Mouse (Mus musculus) cortical plate, adult 2 months (tissue): ENCODE results near the gene Dll4. TPM values are rescaled to one million over a fixed set of nuclear protein-coding genes. Genes with fewer than 3 reads are reported as not detected.
A peak's percentile ranks its signal among the peaks of the same experiment; 100 is the strongest.

ENCODE experiments used
- H3K27ac ChIP-seq: fragments of 200-500 bp; 2 replicates; pipeline ENCODE4 v1.5.1; 2012; ENCODE audit warnings: low read length, control low read depth, inconsistent platforms; ENCODE audit not compliant: insufficient read depth
- H3K4me1 ChIP-seq: fragments of 200-500 bp; 2 replicates; pipeline ENCODE4 v1.6.1; 2011; ENCODE audit warnings: low read length; ENCODE audit not compliant: control insufficient read depth, insufficient read depth
- H3K4me3 ChIP-seq: fragments of 200-500 bp; 2 replicates; pipeline ENCODE4 v1.5.1; 2011; ENCODE audit warnings: mild to moderate bottlenecking, low read length, control low read depth; ENCODE audit not compliant: insufficient read depth
- CTCF ChIP-seq: fragments of 200-500 bp; IDR thresholded peaks from 2 replicates; pipeline ENCODE4 v1.5.1; 2011; ENCODE audit warnings: mild to moderate bottlenecking, control low read depth, low read length; ENCODE audit not compliant: insufficient read depth; ENCODE audit errors: extremely low read depth
- POLR2A ChIP-seq: fragments of 200-500 bp; IDR thresholded peaks from 2 replicates; pipeline ENCODE4 v1.6.1; 2011; ENCODE audit warnings: mild to moderate bottlenecking, low read length, control low read depth; ENCODE audit not compliant: insufficient read depth; ENCODE audit errors: extremely low read depth
- polyA plus RNA-seq: library from polyadenylated mRNA; depleted of rRNA; stranded (reverse); fragments of >200 nt; gene quantifications from 2 replicates; pipeline ENCODE4 v1.2.3, GENCODE M21; 2012

Dll4 gene
- polyA plus RNA-seq, 1 experiment: 2.9 TPM

DNA sequence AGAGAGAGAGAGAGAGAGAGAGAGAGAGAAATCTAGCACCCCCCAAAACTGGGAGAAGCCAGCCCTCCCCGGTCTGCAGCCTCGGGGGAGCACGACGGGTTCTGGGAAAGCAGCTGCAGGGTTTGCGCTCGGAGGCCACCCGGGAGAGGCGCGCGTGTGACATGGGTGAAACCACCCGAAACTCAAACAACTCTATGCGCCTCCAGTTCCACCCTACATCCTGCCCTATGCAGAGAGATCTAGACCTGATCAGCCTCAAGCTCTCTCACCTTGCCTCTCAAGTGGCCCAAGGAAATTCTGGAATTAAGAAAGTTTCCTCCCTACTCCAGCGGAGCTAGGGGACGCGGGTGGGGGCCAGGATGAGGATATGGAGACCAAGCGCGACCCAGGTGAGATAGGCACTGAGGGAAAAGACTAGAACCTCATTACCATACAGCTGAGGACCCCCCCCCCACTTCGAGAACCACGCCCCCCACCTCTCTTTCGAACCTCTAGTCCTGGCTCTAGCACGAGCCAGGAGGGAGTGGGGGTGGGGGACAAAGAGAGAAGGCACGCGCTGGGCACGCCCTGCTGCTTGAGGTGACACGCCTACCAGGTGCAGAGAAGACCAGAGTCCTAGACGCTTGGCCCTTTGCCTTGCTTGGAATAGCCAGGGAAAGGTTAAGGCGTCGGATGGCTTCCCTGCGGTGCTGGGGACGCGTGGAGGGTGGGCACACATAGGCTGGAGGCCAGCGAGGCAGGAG, 837 bp upstream of the Dll4 start:
- H3K4me1 ChIP-seq: no peaks in the 10 kb centered on the region
- no peak for TF ChIP-seq POLR2A
- TF ChIP-seq CTCF: no peak
- no peak overlapping the region; the same call in 1 of the 2 replicates for H3K4me3 ChIP-seq
- no peak overlapping the region for H3K27ac ChIP-seq

DNA sequence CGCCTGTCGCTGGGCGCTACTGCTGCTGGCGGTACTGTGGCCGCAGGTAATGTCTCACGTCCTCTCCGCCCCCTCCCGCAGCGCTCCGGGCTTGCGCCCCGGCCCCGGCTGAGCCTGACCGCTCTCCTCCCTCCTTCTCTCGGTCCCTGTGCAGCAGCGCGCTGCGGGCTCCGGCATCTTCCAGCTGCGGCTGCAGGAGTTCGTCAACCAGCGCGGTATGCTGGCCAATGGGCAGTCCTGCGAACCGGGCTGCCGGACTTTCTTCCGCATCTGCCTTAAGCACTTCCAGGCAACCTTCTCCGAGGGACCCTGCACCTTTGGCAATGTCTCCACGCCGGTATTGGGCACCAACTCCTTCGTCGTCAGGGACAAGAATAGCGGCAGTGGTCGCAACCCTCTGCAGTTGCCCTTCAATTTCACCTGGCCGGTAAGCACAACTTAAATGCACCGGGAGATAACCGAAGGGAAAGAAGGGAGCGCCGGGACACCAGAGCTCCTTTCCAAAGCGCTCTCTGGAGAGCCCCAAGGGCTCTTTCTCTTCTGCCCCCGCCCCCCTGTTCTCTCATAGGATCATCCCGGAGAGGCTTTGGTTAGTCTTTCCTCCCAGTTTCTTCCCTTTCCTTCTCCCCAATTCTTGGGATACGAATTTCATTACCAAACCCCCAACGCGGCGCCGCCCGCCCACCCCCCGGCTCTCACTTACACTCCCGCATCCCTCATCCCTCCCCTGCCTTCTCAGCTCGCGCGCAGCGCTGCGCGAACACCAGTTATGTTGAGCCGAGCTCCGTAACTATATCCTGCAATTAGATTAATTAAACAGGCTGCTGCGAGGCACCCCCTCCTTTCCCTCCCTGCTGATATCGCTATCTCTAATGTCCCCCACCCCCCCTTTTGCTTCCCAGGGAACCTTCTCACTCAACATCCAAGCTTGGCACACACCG, 847 bp downstream of the Dll4 start:
- Histone ChIP-seq H3K4me1 (no peaks in the 10 kb centered on the region), H3K27ac (no peak overlapping the region), H3K4me3 (peak overlapping the region; percentile 59)
- no peak for TF ChIP-seq CTCF
- no peak for TF ChIP-seq POLR2A

DNA sequence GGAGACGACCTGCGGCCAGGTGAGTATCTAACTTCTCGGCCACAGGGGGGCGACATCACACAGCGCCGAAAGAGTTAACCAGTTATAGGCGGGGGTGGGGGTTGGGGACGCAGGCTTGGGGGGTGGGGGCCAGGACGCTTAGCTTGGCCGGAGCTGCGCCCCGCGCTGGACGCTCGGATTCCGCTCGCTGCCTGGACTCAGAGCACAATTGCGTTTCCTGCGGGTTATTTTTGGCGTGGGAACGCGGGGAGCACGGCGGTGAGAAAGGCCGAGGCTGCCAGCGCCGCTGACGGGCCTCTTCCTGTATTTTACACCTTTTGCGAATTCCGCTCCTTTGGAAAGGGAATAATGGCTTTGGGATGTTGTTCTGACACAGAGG, 1.5 kb downstream of the Dll4 start:
- Histone ChIP-seq H3K4me3 (peak overlapping the region; percentile 59), H3K4me1 (no peaks in the 10 kb centered on the region), H3K27ac (no peak overlapping the region)
- TF ChIP-seq POLR2A (no peak), CTCF (peak; percentile 19; the same call in 1 of the 2 replicates)

DNA sequence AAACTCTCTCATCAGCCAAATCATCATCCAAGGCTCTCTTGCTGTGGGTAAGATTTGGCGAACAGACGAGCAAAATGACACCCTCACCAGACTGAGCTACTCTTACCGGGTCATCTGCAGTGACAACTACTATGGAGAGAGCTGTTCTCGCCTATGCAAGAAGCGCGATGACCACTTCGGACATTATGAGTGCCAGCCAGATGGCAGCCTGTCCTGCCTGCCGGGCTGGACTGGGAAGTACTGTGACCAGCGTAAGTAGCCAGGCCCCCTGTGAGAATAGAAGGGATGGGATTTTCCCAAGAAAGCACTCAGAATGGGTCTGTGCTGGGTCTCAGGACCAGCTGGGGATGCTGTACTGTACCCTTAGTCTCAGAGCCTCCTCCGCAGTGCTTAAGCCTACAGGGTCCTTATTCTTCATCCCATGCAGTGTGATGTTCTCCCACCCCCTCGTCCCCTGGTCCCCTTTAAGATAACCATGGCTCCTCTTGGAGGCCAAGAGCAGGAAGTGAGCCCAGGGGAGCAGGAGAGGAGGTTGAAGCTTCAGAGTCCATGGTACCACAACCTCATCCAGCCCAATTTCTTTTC, 2.5 kb downstream of the Dll4 start:
- Histone ChIP-seq H3K4me3 (no peak overlapping the region), H3K4me1 (no peaks in the 10 kb centered on the region), H3K27ac (no peak overlapping the region)
- TF ChIP-seq CTCF (no peak), POLR2A (no peak)

DNA sequence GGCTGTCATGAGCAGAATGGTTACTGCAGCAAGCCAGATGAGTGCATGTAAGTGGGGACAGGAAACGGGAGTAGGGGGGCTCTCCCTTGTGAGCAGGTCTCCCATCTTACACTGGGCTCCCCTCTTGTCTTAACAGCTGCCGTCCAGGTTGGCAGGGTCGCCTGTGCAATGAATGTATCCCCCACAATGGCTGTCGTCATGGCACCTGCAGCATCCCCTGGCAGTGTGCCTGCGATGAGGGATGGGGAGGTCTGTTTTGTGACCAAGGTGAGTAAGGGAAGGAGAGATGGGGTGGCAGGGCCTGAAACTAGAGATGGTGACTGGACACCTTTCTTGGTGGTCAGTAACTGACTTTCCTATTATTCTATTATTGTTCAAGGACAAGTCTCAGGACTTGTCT, 3.0 kb downstream of the Dll4 start:
- H3K4me3 ChIP-seq: no peak overlapping the region
- no peak for TF ChIP-seq POLR2A
- no peak for TF ChIP-seq CTCF
- H3K27ac ChIP-seq: no peak overlapping the region
- H3K4me1 ChIP-seq: no peaks in the 10 kb centered on the region

DNA sequence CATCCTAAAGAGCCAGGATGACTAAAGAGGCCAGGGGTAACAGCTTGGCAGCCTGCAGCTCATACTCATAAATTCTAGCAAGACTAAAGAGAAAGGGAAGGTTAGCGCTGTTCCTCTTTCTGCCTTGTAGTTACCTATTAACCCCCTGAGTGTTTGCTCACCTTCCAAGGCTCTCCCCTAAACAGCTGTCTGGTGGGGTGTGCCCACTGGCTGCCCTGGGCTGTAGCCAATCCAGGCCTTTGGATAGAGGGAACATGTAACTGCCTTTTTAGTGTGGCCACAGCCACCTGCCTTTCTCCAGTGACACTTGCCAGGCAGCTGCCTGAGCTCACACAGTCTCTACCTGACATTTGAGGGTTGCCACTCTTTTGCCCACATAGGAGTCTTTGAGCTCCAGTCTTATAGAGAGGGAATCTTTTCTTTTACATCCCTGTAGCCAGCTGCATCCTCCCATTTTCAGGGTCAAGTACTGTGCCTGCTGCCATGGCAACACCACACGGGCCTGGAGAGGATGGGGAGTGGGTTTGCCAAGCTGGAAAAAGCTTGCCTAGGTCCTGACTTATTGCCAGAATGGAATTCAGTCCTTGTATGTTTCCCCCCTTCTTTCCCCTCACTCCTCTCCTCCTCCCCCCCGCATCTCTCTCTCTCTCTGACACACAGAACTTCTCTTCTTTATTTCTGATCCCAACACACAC, 3.7 kb downstream of the Dll4 start:
- H3K27ac ChIP-seq: no peak overlapping the region
- no peak overlapping the region for H3K4me3 ChIP-seq
- H3K4me1 ChIP-seq: no peaks in the 10 kb centered on the region
- TF ChIP-seq POLR2A: no peak
- no peak for TF ChIP-seq CTCF

DNA sequence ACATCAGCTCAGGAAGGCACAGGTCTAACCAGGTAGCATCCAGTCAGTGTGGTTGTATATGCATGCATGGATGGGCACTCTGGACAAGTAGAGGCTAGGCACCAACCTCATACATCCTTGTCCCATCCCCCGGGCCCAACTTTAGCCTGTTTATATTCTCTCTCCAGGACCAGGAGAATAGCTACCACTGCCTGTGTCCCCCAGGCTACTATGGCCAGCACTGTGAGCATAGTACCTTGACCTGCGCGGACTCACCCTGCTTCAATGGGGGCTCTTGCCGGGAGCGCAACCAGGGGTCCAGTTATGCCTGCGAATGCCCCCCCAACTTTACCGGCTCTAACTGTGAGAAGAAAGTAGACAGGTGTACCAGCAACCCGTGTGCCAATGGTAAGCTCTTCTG, 5.2 kb downstream of the Dll4 start:
- no peak for TF ChIP-seq POLR2A
- TF ChIP-seq CTCF: no peak
- Histone ChIP-seq H3K4me3 (no peak overlapping the region), H3K27ac (no peak overlapping the region), H3K4me1 (no peaks in the 10 kb centered on the region)

DNA sequence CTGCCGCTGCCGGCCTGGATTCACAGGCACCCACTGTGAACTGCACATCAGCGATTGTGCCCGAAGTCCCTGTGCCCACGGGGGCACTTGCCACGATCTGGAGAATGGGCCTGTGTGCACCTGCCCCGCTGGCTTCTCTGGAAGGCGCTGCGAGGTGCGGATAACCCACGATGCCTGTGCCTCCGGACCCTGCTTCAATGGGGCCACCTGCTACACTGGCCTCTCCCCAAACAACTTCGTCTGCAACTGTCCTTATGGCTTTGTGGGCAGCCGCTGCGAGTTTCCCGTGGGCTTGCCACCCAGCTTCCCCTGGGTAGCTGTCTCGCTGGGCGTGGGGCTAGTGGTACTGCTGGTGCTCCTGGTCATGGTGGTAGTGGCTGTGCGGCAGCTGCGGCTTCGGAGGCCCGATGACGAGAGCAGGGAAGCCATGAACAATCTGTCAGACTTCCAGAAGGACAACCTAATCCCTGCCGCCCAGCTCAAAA, 6.6 kb downstream of the Dll4 start:
- no peaks in the 10 kb centered on the region for H3K4me1 ChIP-seq
- no peak overlapping the region for H3K4me3 ChIP-seq
- TF ChIP-seq POLR2A (no peak), CTCF (no peak)
- H3K27ac ChIP-seq: no peak overlapping the region

DNA sequence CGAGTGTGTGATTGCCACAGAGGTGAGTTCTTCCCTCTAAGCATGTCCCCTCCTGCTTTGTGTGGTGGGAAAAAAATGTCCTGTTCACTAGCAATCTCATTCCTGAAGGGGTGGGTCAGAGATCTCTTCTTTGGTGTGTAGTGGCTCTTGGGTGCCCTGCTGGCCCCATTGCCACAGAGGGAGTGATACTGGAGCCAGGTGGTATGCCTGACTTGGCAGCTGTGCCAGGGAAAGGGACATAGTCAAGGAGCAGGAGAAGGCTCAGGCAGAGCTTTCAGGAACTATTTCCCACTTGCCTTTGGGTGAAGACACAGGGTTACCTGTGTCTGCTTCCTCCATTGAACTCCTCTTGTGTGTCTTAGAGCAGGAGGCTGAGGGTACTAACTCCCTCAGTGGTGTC, 8.6 kb downstream of the Dll4 start:
- TF ChIP-seq CTCF (no peak), POLR2A (no peak)
- no peak overlapping the region for H3K27ac ChIP-seq
- no peak overlapping the region for H3K4me3 ChIP-seq
- peaks cover 1% of the 10 kb centered on the region; the same call in 1 of the 2 replicates for H3K4me1 ChIP-seq
